Mouse (Mus musculus): ENCODE data around the gene Rhox3h.
"Not testable (repeated sequence)": the region's sequence is repeated elsewhere in the genome, so short reads cannot be mapped to it uniquely, and the experiment has no call there.

Gene Rhox3h

GRCm38 (mm10) chrX:37668664-37669063 is at the start of gene Rhox3h:
Gene Rhox3h (minus strand): TSS chrX:37668764.
- not testable (repeated sequence) for DNase-seq (ENCODE audit: inconsistent age in 2 of 2, low spot score in 1 of 2)

GRCm38 (mm10) chrX:37701821-37702387 is 33.3 kb upstream of the Rhox3h start:
- no peak for DNase-seq (ENCODE audit: inconsistent age in 2 of 2, low spot score in 1 of 2)

GRCm38 (mm10) chrX:37692261-37692660 is 23.7 kb upstream of the Rhox3h start:
- DNase-seq (ENCODE audit: inconsistent age in 2 of 2, low spot score in 1 of 2): no peak

GRCm38 (mm10) chrX:37683031-37683715 is 14.6 kb upstream of the Rhox3h start:
- DNase-seq (ENCODE audit: inconsistent age in 2 of 2, low spot score in 1 of 2): no peak

GRCm38 (mm10) chrX:37673177-37673576 is 4.6 kb upstream of the Rhox3h start, which contains the start of gene Rhox2h:
Gene Rhox2h (minus strand): TSS chrX:37673277.
- not testable (repeated sequence) for DNase-seq (ENCODE audit: inconsistent age in 2 of 2, low spot score in 1 of 2)

GRCm38 (mm10) chrX:37651227-37651626 is 17.3 kb downstream of the Rhox3h start, which contains the start of gene Rhox4g:
Gene Rhox4g (minus strand): TSS chrX:37651327.
- not testable (repeated sequence) for DNase-seq (ENCODE audit: inconsistent age in 2 of 2, low spot score in 1 of 2)

- DNase-seq (ENCODE audit: inconsistent age in 2 of 2, low spot score in 1 of 2): not testable (repeated sequence)
These were observed 25.2 kb downstream of the Rhox3h start, which contains the start of gene Rhox2g for GRCm38 (mm10) chrX:37643370-37643769. Gene Rhox2g (minus strand): TSS chrX:37643470.

- not testable (repeated sequence) for DNase-seq (ENCODE audit: inconsistent age in 2 of 2, low spot score in 1 of 2)
These were observed 40.1 kb downstream of the Rhox3h start, which contains the start of gene Rhox3g for GRCm38 (mm10) chrX:37628512-37628911. Gene Rhox3g (minus strand): TSS chrX:37628612.

Measured in adrenal gland, adult (tissue).